Mouse (Mus musculus): ENCODE results near the gene Hyal3.

The Hyal3 gene

GRCm38 (mm10) chr9:107634406-107635278 lies 54.0 kb downstream of the Hyal3 start:
- DNase-seq (ENCODE audit: low spot score) = peak; percentile 25

- peak; percentile 97 for DNase-seq (ENCODE audit: low spot score)
These were observed 54.8 kb downstream of the Hyal3 start, which contains the start of gene Gnai2 for GRCm38 (mm10) chr9:107635279-107636028. Gene Gnai2, minus strand, starts transcription at chr9:107635367.
